Mouse (Mus musculus) MEL (cell line): ENCODE results near the gene Grb10. TPM values are rescaled to one million over a fixed set of nuclear protein-coding genes. Genes with fewer than 3 reads are reported as not detected.

Source experiments
- DNase-seq: peaks from one replicate; pipeline ENCODE4 v3.0.0; 2011; ENCODE audit warnings: low read depth, low spot score
- H3K27ac ChIP-seq: 2 replicates; pipeline ENCODE4 v1.5.1; 2012; ENCODE audit warnings: low read depth, mild to moderate bottlenecking, control low read depth, low read length, moderate library complexity; ENCODE audit not compliant: control insufficient read depth
- H3K27me3 ChIP-seq, 2 experiments: fragments of 150-350 bp in 1 of 2; sonication (generic) in 1 of 2; 2 replicates each; pipeline ENCODE4 v1.6.1; 2012; ENCODE audit warnings: low read length in 2 of 2, mild to moderate bottlenecking in 2 of 2, improper control_type of control experiment in 1 of 2, moderate library complexity in 1 of 2; ENCODE audit not compliant: insufficient read depth in 2 of 2, control insufficient read depth in 1 of 2
- H3K36me3 ChIP-seq, 2 experiments: 2 replicates each; pipeline ENCODE4 v1.6.1; 2012 to 2014; ENCODE audit warnings: low read length in 2 of 2, improper control_type of control experiment in 1 of 2, inconsistent platforms in 1 of 2, mild to moderate bottlenecking in 1 of 2; ENCODE audit not compliant: insufficient read depth in 2 of 2, control insufficient read depth in 1 of 2
- H3K4me1 ChIP-seq, 2 experiments: fragments of 150-350 bp in 1 of 2; sonication (generic) in 1 of 2; 2 replicates each; pipeline ENCODE4 v1.6.1; 2012; ENCODE audit warnings: low read length in 2 of 2, improper control_type of control experiment in 1 of 2, mild to moderate bottlenecking in 1 of 2; ENCODE audit not compliant: insufficient read depth in 2 of 2, control insufficient read depth in 1 of 2
- H3K4me3 ChIP-seq, 2 experiments: fragments of 150-350 bp in 1 of 2; sonication (generic) in 1 of 2; 2 replicates each; pipeline ENCODE4 v1.5.1; 2012; ENCODE audit warnings: low read depth in 2 of 2, low read length in 2 of 2, mild to moderate bottlenecking in 2 of 2, moderate library complexity in 2 of 2, control low read depth in 1 of 2, improper control_type of control experiment in 1 of 2; ENCODE audit not compliant: control insufficient read depth in 1 of 2, insufficient read depth in 1 of 2
- H3K79me2 ChIP-seq: 2 replicates; pipeline ENCODE4 v1.6.1; 2012; ENCODE audit warnings: mild to moderate bottlenecking, low read length, moderate library complexity; ENCODE audit not compliant: control insufficient read depth, poor library complexity, insufficient read depth
- H3K9ac ChIP-seq: 2 replicates; pipeline ENCODE4 v1.6.1; 2012; ENCODE audit warnings: low read depth, mild to moderate bottlenecking, control low read depth, low read length, moderate library complexity; ENCODE audit not compliant: control insufficient read depth, poor library complexity, severe bottlenecking
- H3K9me3 ChIP-seq: fragments of 150-350 bp; sonication (generic); replicated peaks from 2 replicates; pipeline ENCODE4 v1.6.1; 2012; ENCODE audit warnings: mild to moderate bottlenecking, low read length, improper control_type of control experiment, moderate library complexity; ENCODE audit not compliant: insufficient read depth
- CTCF ChIP-seq, 3 experiments: IDR thresholded peaks in 2 of 3; conservative IDR thresholded peaks in 1 of 3; 2 replicates each; pipeline ENCODE4 v1.5.1; 2011 to 2012; ENCODE audit warnings: low read length in 3 of 3, low read depth in 2 of 3, mild to moderate bottlenecking in 2 of 3, improper control_type of control experiment in 1 of 3, inconsistent platforms in 1 of 3, mixed read lengths in 1 of 3, moderate library complexity in 1 of 3; ENCODE audit not compliant: control insufficient read depth in 1 of 3, insufficient read depth in 1 of 3, poor library complexity in 1 of 3, severe bottlenecking in 1 of 3
- GABPA ChIP-seq: IDR thresholded peaks from 2 replicates; pipeline ENCODE4 v1.6.1; 2012; ENCODE audit warnings: low read depth, mild to moderate bottlenecking, inconsistent platforms, low read length, improper control_type of control experiment, moderate library complexity
- JUND ChIP-seq: IDR thresholded peaks from 2 replicates; pipeline ENCODE4 v1.6.1; 2011; ENCODE audit warnings: low read depth, mild to moderate bottlenecking, improper control_type of control experiment, low read length
- MAFK ChIP-seq: IDR thresholded peaks from 2 replicates; pipeline ENCODE4 v1.6.1; 2011; ENCODE audit warnings: low read depth, mild to moderate bottlenecking, low read length, improper control_type of control experiment, borderline replicate concordance
- MAX ChIP-seq: IDR thresholded peaks from 2 replicates; pipeline ENCODE4 v1.6.1; 2011; ENCODE audit warnings: low read length, improper control_type of control experiment
- MAZ ChIP-seq: IDR thresholded peaks from 2 replicates; pipeline ENCODE4 v1.6.1; 2012; ENCODE audit warnings: low read depth, mild to moderate bottlenecking, inconsistent platforms, low read length, improper control_type of control experiment
- MYB ChIP-seq: IDR thresholded peaks from 2 replicates; pipeline ENCODE4 v1.6.1; 2011; ENCODE audit warnings: mild to moderate bottlenecking, low read depth, low read length, improper control_type of control experiment
- NRF1 ChIP-seq: IDR thresholded peaks from 2 replicates; pipeline ENCODE4 v1.6.1; 2014; ENCODE audit warnings: low read depth, mild to moderate bottlenecking, inconsistent platforms, low read length, improper control_type of control experiment, moderate library complexity; ENCODE audit not compliant: poor library complexity, insufficient read depth, severe bottlenecking
- POLR2A ChIP-seq, 2 experiments: IDR thresholded peaks; 2 replicates each; pipeline ENCODE4 v1.6.1; 2011 to 2012; ENCODE audit warnings: low read length in 2 of 2, mild to moderate bottlenecking in 2 of 2, control low read depth in 1 of 2, improper control_type of control experiment in 1 of 2, low read depth in 1 of 2, moderate library complexity in 1 of 2; ENCODE audit not compliant: control insufficient read depth in 1 of 2, insufficient read depth in 1 of 2, poor library complexity in 1 of 2
- POLR2AphosphoS2 ChIP-seq: IDR thresholded peaks from 2 replicates; pipeline ENCODE4 v1.6.1; 2011; ENCODE audit warnings: low read length, improper control_type of control experiment
- POLR2AphosphoS5 ChIP-seq: IDR thresholded peaks from 2 replicates; pipeline ENCODE4 v1.6.1; 2012; ENCODE audit warnings: low read depth, borderline replicate concordance, mild to moderate bottlenecking, inconsistent platforms, low read length, moderate library complexity, mixed read lengths
- RAD21 ChIP-seq: IDR thresholded peaks from 2 replicates; pipeline ENCODE4 v1.6.1; 2011; ENCODE audit warnings: mild to moderate bottlenecking, low read depth, low read length, improper control_type of control experiment
- RCOR1 ChIP-seq: IDR thresholded peaks from 2 replicates; pipeline ENCODE4 v1.6.1; 2012; ENCODE audit warnings: low read depth, mild to moderate bottlenecking, inconsistent platforms, low read length, improper control_type of control experiment
- SIN3A ChIP-seq: IDR thresholded peaks from 2 replicates; pipeline ENCODE4 v1.6.1; 2012; ENCODE audit warnings: low read length, improper control_type of control experiment, inconsistent platforms
- SMC3 ChIP-seq: IDR thresholded peaks from 2 replicates; pipeline ENCODE4 v1.6.1; 2011; ENCODE audit warnings: low read depth, low read length, improper control_type of control experiment
- TBP ChIP-seq: IDR thresholded peaks from 2 replicates; pipeline ENCODE4 v1.8.0; 2011; ENCODE audit warnings: low read depth, low read length, improper control_type of control experiment
- TCF12 ChIP-seq: IDR thresholded peaks from 2 replicates; pipeline ENCODE4 v1.6.1; 2014; ENCODE audit warnings: low read depth, mild to moderate bottlenecking, inconsistent platforms, low read length, improper control_type of control experiment, moderate library complexity
- USF1 ChIP-seq: IDR thresholded peaks from 2 replicates; pipeline ENCODE4 v1.6.1; 2014; ENCODE audit warnings: low read depth, mild to moderate bottlenecking, inconsistent platforms, low read length, improper control_type of control experiment, moderate library complexity
- USF2 ChIP-seq, 2 experiments: IDR thresholded peaks; 2 replicates each; pipeline ENCODE4 v1.6.1; 2011 to 2012; ENCODE audit warnings: improper control_type of control experiment in 2 of 2, low read length in 2 of 2, borderline replicate concordance in 1 of 2, inconsistent platforms in 1 of 2, low read depth in 1 of 2, mild to moderate bottlenecking in 1 of 2; ENCODE audit not compliant: insufficient read depth in 1 of 2
- ZC3H11A ChIP-seq: IDR thresholded peaks from 2 replicates; pipeline ENCODE4 v1.6.1; 2012; ENCODE audit warnings: low read depth, mild to moderate bottlenecking, inconsistent platforms, low read length, improper control_type of control experiment
- ZKSCAN1 ChIP-seq: IDR thresholded peaks from 2 replicates; pipeline ENCODE4 v1.6.1; 2012; ENCODE audit warnings: low read depth, mild to moderate bottlenecking, inconsistent platforms, low read length, improper control_type of control experiment, moderate library complexity
- ZMIZ1 ChIP-seq: IDR thresholded peaks from 2 replicates; pipeline ENCODE4 v1.6.1; 2012; ENCODE audit warnings: low read depth, mild to moderate bottlenecking, inconsistent platforms, low read length, improper control_type of control experiment, moderate library complexity
- polyA plus RNA-seq, 2 experiments: library from polyadenylated mRNA; stranded (reverse) in 1 of 2; unstranded in 1 of 2; fragments of >175 nt in 1 of 2; fragments of >200 nt in 1 of 2; gene quantifications; 2 replicates each; pipeline versions ENCODE4 v1.2.1 to v1.2.4; 2012; ENCODE audit warnings: low replicate concordance in 2 of 2, low read depth in 1 of 2; ENCODE audit not compliant: insufficient read length in 2 of 2, insufficient read depth in 1 of 2, missing spikeins in 1 of 2
- total RNA-seq: library from RNA; depleted of rRNA; stranded (reverse); fragments of 300-350 nt; gene quantifications from 2 replicates; pipeline ENCODE4 v1.2.3, GENCODE M21; 2012

Grb10 gene
- total and polyA plus RNA-seq, 3 experiments, result not detected

DNA sequence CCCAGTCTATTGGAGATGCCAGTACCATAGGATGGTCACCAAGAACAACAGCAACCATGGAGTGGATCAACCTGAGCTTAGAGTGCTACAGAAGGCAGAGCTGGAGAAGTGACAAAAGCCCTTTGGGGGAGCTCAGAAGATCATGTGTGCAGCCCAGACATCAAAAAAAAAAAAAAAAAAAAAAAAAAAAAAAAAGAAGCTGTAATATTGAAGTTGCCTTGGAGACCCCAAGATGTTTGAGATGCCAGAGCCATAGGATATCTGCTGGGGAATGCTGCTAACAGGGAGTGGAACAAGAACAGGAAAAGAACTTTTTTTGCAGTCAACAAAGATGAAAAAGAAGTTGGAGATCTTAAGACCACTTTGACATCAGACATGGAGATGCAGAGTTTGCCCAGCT is 133.0 kb downstream of the Grb10 start:
- no peaks in the 10 kb centered on the region for H3K36me3 ChIP-seq
- no peaks in the 10 kb centered on the region for H3K9me3 ChIP-seq
- H3K4me3 ChIP-seq, result no peak overlapping the region
- no peaks in the 10 kb centered on the region for H3K79me2 ChIP-seq
- peaks cover 0 to 6% of the 10 kb centered on the region in 2 experiments; a peak in 3 of 4 replicates for H3K27me3 ChIP-seq
- H3K4me1 ChIP-seq, result no peaks in the 10 kb centered on the region
- no peak for DNase-seq
- H3K27ac ChIP-seq, result no peak overlapping the region
- no peak overlapping the region for H3K9ac ChIP-seq
- TF ChIP-seq CTCF (IDR thresholded peaks at IDR 0.05 in 2 of 3, conservative IDR thresholded peaks at IDR 0.05 in 1 of 3; ENCODE audit: control insufficient read depth in 1 of 3, insufficient read depth in 1 of 3, low read depth in 2 of 3, low read length in 3 of 3, poor library complexity in 1 of 3, severe bottlenecking in 1 of 3), result no peak
- no peak for TF ChIP-seq MAZ
- TF ChIP-seq JUND, result no peak

GRCm38 (mm10) chr11:11904995-11905394 is 133.5 kb downstream of the Grb10 start:
- Histone ChIP-seq H3K4me1 (no peaks in the 10 kb centered on the region), H3K27me3 (peaks cover 0 to 6% of the 10 kb centered on the region in 2 experiments; a peak in 3 of 4 replicates), H3K4me3 (no peak overlapping the region), H3K9me3 (no peaks in the 10 kb centered on the region), H3K27ac (no peak overlapping the region), H3K36me3 (no peaks in the 10 kb centered on the region), H3K79me2 (no peaks in the 10 kb centered on the region), H3K9ac (no peak overlapping the region)
- TF ChIP-seq USF2 (IDR thresholded peaks at IDR 0.05; ENCODE audit: borderline replicate concordance in 1 of 2, insufficient read depth in 1 of 2, low read depth in 1 of 2, low read length in 2 of 2) (no peak), USF1 (no peak), CTCF (IDR thresholded peaks at IDR 0.05 in 2 of 3, conservative IDR thresholded peaks at IDR 0.05 in 1 of 3; ENCODE audit: control insufficient read depth in 1 of 3, insufficient read depth in 1 of 3, low read depth in 2 of 3, low read length in 3 of 3, poor library complexity in 1 of 3, severe bottlenecking in 1 of 3) (no peak), MYB (no peak), ZMIZ1 (no peak), TBP (no peak), RCOR1 (no peak), GABPA (no peak), ZC3H11A (no peak)
- no peak for DNase-seq

- Histone ChIP-seq H3K9ac (no peak overlapping the region), H3K4me1 (no peaks in the 10 kb centered on the region), H3K27me3 (peaks cover 4 to 5% of the 10 kb centered on the region in 2 experiments; a peak in 3 of 4 replicates), H3K36me3 (no peaks in the 10 kb centered on the region), H3K4me3 (no peak overlapping the region), H3K79me2 (no peaks in the 10 kb centered on the region), H3K27ac (no peak overlapping the region), H3K9me3 (no peaks in the 10 kb centered on the region)
- no peak for DNase-seq
- no peak for TF ChIP-seq POLR2AphosphoS2
- TF ChIP-seq ZKSCAN1, result no peak
- TF ChIP-seq POLR2A (IDR thresholded peaks at IDR 0.05; ENCODE audit: control insufficient read depth in 1 of 2, insufficient read depth in 1 of 2, low read depth in 1 of 2, low read length in 2 of 2, poor library complexity in 1 of 2), result no peak
- no peak for TF ChIP-seq RAD21
- TF ChIP-seq POLR2AphosphoS5, result no peak
- TF ChIP-seq MAFK, result no peak
- TF ChIP-seq MAX, result no peak
- TF ChIP-seq RCOR1, result no peak
- no peak for TF ChIP-seq JUND
- TF ChIP-seq NRF1, result no peak
- no peak for TF ChIP-seq USF1
- no peak for TF ChIP-seq SIN3A
- TF ChIP-seq SMC3, result no peak
- no peak for TF ChIP-seq MYB
- TF ChIP-seq TCF12, result no peak
Measured at GRCm38 (mm10) chr11:11901509-11901908, 137.0 kb downstream of the Grb10 start.
